Mouse (Mus musculus): ENCODE measurements around the gene Dpf1.

DNA sequence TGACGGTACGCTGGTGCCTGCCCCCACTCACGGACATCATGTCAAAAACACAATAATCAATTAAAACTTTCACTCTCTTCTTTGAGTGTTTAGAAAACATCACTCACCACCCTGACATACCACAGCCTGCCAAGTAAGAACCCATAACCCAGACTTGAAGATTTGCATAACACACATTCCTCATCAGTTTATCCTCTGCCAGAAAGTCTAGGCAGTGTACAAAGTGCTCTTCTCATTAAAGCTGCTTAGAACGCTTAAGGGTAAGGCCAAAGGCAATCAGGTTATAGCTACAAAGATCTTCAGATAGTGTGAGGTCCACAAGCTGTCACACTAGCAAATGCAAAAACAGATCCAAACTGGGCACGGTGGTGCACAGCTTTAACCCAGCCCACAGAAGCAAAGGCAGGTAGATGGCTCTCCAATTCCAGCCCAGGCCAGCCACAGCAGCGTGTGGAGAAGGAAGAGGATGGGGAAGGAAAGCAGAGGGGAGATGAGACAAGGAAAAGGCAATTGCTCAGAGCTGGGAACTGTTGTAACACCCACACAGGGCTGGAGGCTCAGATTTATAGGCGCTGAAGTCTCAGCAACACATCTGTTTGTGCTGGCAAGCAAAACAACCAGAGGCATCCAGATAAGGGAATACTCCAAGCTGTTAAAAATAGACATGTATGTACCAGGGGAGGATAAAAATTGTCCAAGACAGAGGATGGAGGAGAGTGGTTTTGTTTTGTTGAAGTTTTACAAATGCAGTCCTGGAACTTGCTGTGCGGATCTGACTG, 31.9 kb upstream of the Dpf1 start:
- TF ChIP-seq GATA1 (IDR thresholded peaks at IDR 0.05; ENCODE audit: borderline replicate concordance, low read length) (no peak), CTCF (IDR thresholded peaks at IDR 0.05; ENCODE audit: low read depth, low read length) (no peak)

Measured in G1E (cell line).